Mouse (Mus musculus): ENCODE results near the gene Stkld1.

DNA sequence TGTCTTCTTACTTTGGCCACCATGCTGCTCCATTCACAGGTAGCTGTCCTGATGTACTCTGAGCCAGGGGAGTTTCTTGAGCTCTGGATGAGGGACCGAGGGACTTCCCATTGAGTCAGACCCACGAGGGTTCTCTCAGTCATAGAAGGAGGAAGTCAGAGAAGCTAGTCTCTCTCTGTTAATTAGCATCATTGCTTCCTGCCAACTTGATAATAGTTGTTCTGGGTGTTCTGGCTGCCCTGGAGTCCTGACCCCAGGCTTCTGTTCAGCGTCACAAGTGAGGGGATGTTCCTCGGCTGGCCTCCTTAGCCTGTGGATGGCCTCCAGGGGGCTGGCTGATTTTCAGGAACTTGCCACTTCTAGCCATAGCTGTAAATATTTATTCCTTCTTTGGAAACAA lies 40.1 kb downstream of the Stkld1 start:
- TF ChIP-seq GATA2 (IDR thresholded peaks at IDR 0.05; ENCODE audit: borderline replicate concordance, low read depth, low read length) (no peak), CTCF (IDR thresholded peaks at IDR 0.05; ENCODE audit: low read depth, low read length) (no peak), TAL1 (conservative IDR thresholded peaks at IDR 0.05; ENCODE audit: low read depth, low read length) (no peak), POLR2AphosphoS5 (IDR thresholded peaks at IDR 0.05; ENCODE audit: insufficient replicate concordance, low read depth, low read length) (no peak)

All from G1E (cell line).